Mouse (Mus musculus): ENCODE measurements at regions not wholly inside any gene's neighbourhood (a gene's known extent, or its start where the extent isn't known, plus 50 kb on each side); places are given as distances from the start of the nearest gene placed in this dataset.

GRCm38 (mm10) chr11:112071571-112071970 lies 710.5 kb upstream of the Sox9 start:
- Histone ChIP-seq H3K4me2 (ENCODE audit: low read depth, low read length) (no peak overlapping the region), H3K4me1 (ENCODE audit: control insufficient read depth, insufficient read depth) (no peaks in the 10 kb centered on the region), H3K27me3 (ENCODE audit: control insufficient read depth, insufficient read depth, low read length) (no peaks in the 10 kb centered on the region), H3K9ac (replicated peaks; ENCODE audit: low read depth, low read length) (no peak overlapping the region), H3K4me3 (ENCODE audit: low read depth, low read length) (no peak overlapping the region), H3K36me3 (replicated peaks; ENCODE audit: control insufficient read depth, insufficient read depth, low read length) (no peaks in the 10 kb centered on the region), H3K27ac (ENCODE audit: low read depth) (no peak overlapping the region), H3K9me3 (replicated peaks; ENCODE audit: control insufficient read depth, low read length) (no peaks in the 10 kb centered on the region)
- ATAC-seq (ENCODE audit: insufficient read depth, low read depth) (no peak), DNase-seq (ENCODE audit: low spot score) (no peak)
- no peak for TF ChIP-seq CTCF (IDR thresholded peaks at IDR 0.05; ENCODE audit: low read depth)
- 51% methylated on average over 7 of the region's 7 CpGs for WGBS

GRCm38 (mm10) chr11:112081386-112081785 lies 700.6 kb upstream of the Sox9 start:
- ATAC-seq (ENCODE audit: insufficient read depth, low read depth) (no peak), DNase-seq (ENCODE audit: low spot score) (no peak)
- Histone ChIP-seq H3K4me2 (ENCODE audit: low read depth, low read length) (no peak overlapping the region), H3K9ac (replicated peaks; ENCODE audit: low read depth, low read length) (no peak overlapping the region), H3K36me3 (replicated peaks; ENCODE audit: control insufficient read depth, insufficient read depth, low read length) (no peaks in the 10 kb centered on the region), H3K4me1 (ENCODE audit: control insufficient read depth, insufficient read depth) (no peaks in the 10 kb centered on the region), H3K9me3 (replicated peaks; ENCODE audit: control insufficient read depth, low read length) (no peaks in the 10 kb centered on the region), H3K27me3 (ENCODE audit: control insufficient read depth, insufficient read depth, low read length) (no peaks in the 10 kb centered on the region), H3K4me3 (ENCODE audit: low read depth, low read length) (no peak overlapping the region), H3K27ac (ENCODE audit: low read depth) (no peak overlapping the region)
- WGBS: 70% methylated on average over 4 of the region's 4 CpGs
- TF ChIP-seq EP300 (IDR thresholded peaks at IDR 0.05; ENCODE audit: low read depth) (no peak), CTCF (IDR thresholded peaks at IDR 0.05; ENCODE audit: low read depth) (no peak)

- Histone ChIP-seq H3K36me3 (replicated peaks; ENCODE audit: control insufficient read depth, insufficient read depth, low read length) (no peaks in the 10 kb centered on the region), H3K9ac (replicated peaks; ENCODE audit: low read depth, low read length) (no peak overlapping the region), H3K27ac (ENCODE audit: low read depth) (no peak overlapping the region), H3K4me2 (ENCODE audit: low read depth, low read length) (no peak overlapping the region), H3K4me1 (ENCODE audit: control insufficient read depth, insufficient read depth) (no peaks in the 10 kb centered on the region), H3K9me3 (replicated peaks; ENCODE audit: control insufficient read depth, low read length) (no peaks in the 10 kb centered on the region), H3K4me3 (ENCODE audit: low read depth, low read length) (no peak overlapping the region), H3K27me3 (ENCODE audit: control insufficient read depth, insufficient read depth, low read length) (no peaks in the 10 kb centered on the region)
- TF ChIP-seq EP300 (IDR thresholded peaks at IDR 0.05; ENCODE audit: low read depth): no peak
- TF ChIP-seq CTCF (IDR thresholded peaks at IDR 0.05; ENCODE audit: low read depth): no peak
- no peak for ATAC-seq (ENCODE audit: insufficient read depth, low read depth)
- WGBS: 6% methylated on average over 4 of the region's 4 CpGs
- DNase-seq (ENCODE audit: low spot score): no peak
Observed at GRCm38 (mm10) chr11:112083019-112083418, 699.0 kb upstream of the Sox9 start.

- Histone ChIP-seq H3K9me3 (replicated peaks; ENCODE audit: control insufficient read depth, low read length) (no peaks in the 10 kb centered on the region), H3K9ac (replicated peaks; ENCODE audit: low read depth, low read length) (no peak overlapping the region), H3K4me2 (ENCODE audit: low read depth, low read length) (no peak overlapping the region), H3K4me1 (ENCODE audit: control insufficient read depth, insufficient read depth) (no peaks in the 10 kb centered on the region), H3K27ac (ENCODE audit: low read depth) (no peak overlapping the region), H3K27me3 (ENCODE audit: control insufficient read depth, insufficient read depth, low read length) (no peaks in the 10 kb centered on the region), H3K36me3 (replicated peaks; ENCODE audit: control insufficient read depth, insufficient read depth, low read length) (no peaks in the 10 kb centered on the region), H3K4me3 (ENCODE audit: low read depth, low read length) (no peak overlapping the region)
- DNase-seq (ENCODE audit: low spot score): no peak
- TF ChIP-seq CTCF (IDR thresholded peaks at IDR 0.05; ENCODE audit: low read depth) (no peak), EP300 (IDR thresholded peaks at IDR 0.05; ENCODE audit: low read depth) (no peak)
- WGBS: 85% methylated on average over 8 of the region's 8 CpGs
- ATAC-seq (ENCODE audit: insufficient read depth, low read depth): no peak
Observed at GRCm38 (mm10) chr11:112092168-112092567, 689.9 kb upstream of the Sox9 start.

GRCm38 (mm10) chr11:112095009-112095408 lies 687.0 kb upstream of the Sox9 start:
- ATAC-seq (ENCODE audit: insufficient read depth, low read depth) (no peak), DNase-seq (ENCODE audit: low spot score) (no peak)
- no peak overlapping the region for H3K4me2 ChIP-seq (ENCODE audit: low read depth, low read length)
- H3K4me1 ChIP-seq (ENCODE audit: control insufficient read depth, insufficient read depth): no peaks in the 10 kb centered on the region
- H3K27ac ChIP-seq (ENCODE audit: low read depth): no peak overlapping the region
- H3K27me3 ChIP-seq (ENCODE audit: control insufficient read depth, insufficient read depth, low read length): no peaks in the 10 kb centered on the region
- no peak overlapping the region for H3K9ac ChIP-seq (replicated peaks; ENCODE audit: low read depth, low read length)
- H3K36me3 ChIP-seq (replicated peaks; ENCODE audit: control insufficient read depth, insufficient read depth, low read length): no peaks in the 10 kb centered on the region
- 62% methylated on average over 3 of the region's 3 CpGs for WGBS
- H3K4me3 ChIP-seq (ENCODE audit: low read depth, low read length): no peak overlapping the region
- TF ChIP-seq CTCF (IDR thresholded peaks at IDR 0.05; ENCODE audit: low read depth) (no peak), EP300 (IDR thresholded peaks at IDR 0.05; ENCODE audit: low read depth) (no peak)
- H3K9me3 ChIP-seq (replicated peaks; ENCODE audit: control insufficient read depth, low read length): no peaks in the 10 kb centered on the region

- Histone ChIP-seq H3K4me2 (ENCODE audit: low read depth, low read length) (no peak overlapping the region), H3K9ac (replicated peaks; ENCODE audit: low read depth, low read length) (no peak overlapping the region), H3K4me1 (ENCODE audit: control insufficient read depth, insufficient read depth) (no peaks in the 10 kb centered on the region), H3K36me3 (replicated peaks; ENCODE audit: control insufficient read depth, insufficient read depth, low read length) (no peaks in the 10 kb centered on the region), H3K9me3 (replicated peaks; ENCODE audit: control insufficient read depth, low read length) (no peaks in the 10 kb centered on the region), H3K27me3 (ENCODE audit: control insufficient read depth, insufficient read depth, low read length) (no peaks in the 10 kb centered on the region), H3K4me3 (ENCODE audit: low read depth, low read length) (no peak overlapping the region), H3K27ac (ENCODE audit: low read depth) (no peak overlapping the region)
- DNase-seq (ENCODE audit: low spot score): no peak
- 67% methylated on average over 1 of the region's 1 CpGs for WGBS
- no peak for TF ChIP-seq CTCF (IDR thresholded peaks at IDR 0.05; ENCODE audit: low read depth)
- TF ChIP-seq EP300 (IDR thresholded peaks at IDR 0.05; ENCODE audit: low read depth): no peak
- ATAC-seq (ENCODE audit: insufficient read depth, low read depth): no peak
Observed at GRCm38 (mm10) chr11:112098161-112098560, 683.9 kb upstream of the Sox9 start.
